Mouse (Mus musculus) left cerebral cortex, adult 6 months (tissue): ENCODE data around the gene Lnp1. TPM values are rescaled to one million over a fixed set of nuclear protein-coding genes. Genes with fewer than 3 reads are reported as not detected.

ENCODE experiments used
- long read RNA-seq, 2 experiments: library from polyadenylated mRNA; unstranded; transcript quantifications; one replicate each; pipeline ENCODE4 v2.0.0; 2019 to 2020
- polyA plus RNA-seq: library from polyadenylated mRNA; unstranded; fragments of <200 nt; fragmentation: Nextera tagmentation; gene quantifications from 2 replicates; pipeline ENCODE4 v1.2.3, GENCODE M21; 2021

Lnp1 gene
- 1.4 and 3.1 TPM in 2 replicates for polyA plus RNA-seq
- long read RNA-seq, experiment 1, transcript Lnp1-201 (3 exons, 671 nt) = major isoform, 5 of 7 reads
- long read RNA-seq, experiment 1, partial matches to known transcripts = 0 of 7 reads
- long read RNA-seq, experiment 1, other reads (novel, unspliced or antisense) = 2 of 7 reads
- long read RNA-seq, experiment 2, partial matches to known transcripts = 0 of 1 reads
- long read RNA-seq, experiment 2, other reads (novel, unspliced or antisense) = 0 of 1 reads

DNA sequence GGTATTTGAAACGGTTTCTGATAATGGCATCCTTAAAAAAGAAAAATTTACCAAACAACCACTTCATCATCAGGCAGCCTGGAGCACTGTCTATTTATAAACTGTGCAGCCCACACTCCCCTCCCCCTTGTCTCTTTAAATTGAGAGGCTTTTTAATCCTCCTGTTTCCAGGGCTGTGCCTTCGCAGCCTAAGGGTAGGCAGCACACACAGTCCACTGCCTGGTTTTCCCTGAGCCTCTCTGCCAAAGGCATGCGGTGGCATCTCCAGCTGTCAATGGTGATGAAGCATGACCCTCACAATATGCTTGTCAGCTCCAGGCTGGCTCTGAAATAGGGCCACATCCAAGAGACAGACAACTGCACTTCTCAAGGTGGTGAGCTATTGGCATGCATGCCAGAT lies at the start of gene Lnp1:
TSS of gene Lnp1 (minus strand) at position 39 of the 400 bp plus-strand sequence.

GRCm38 (mm10) chr16:56885824-56886615 lies 41.8 kb downstream of the Lnp1 start, which contains the start of gene Tmem45a:
Gene Tmem45a (minus strand): TSS chr16:56886166.

Other genes with a start within 250 kb of the Lnp1 start
- gene Tfg, start 210.6 kb downstream of the Lnp1 start, polyA plus RNA-seq = 78.8 and 79.8 TPM in 2 replicates
- gene Adgrg7, start 132.2 kb downstream of the Lnp1 start, polyA plus RNA-seq = not detected in 2 replicates
- 0.64 and 0.74 TPM in 2 replicates for gene Tmem45a, start 41.9 kb downstream of the Lnp1 start, polyA plus RNA-seq
- gene Tmem45a2, start 143.3 kb upstream of the Lnp1 start, polyA plus RNA-seq = not detected in 2 replicates
- gene Tomm70a, start 193.6 kb upstream of the Lnp1 start, polyA plus RNA-seq = 23.3 and 61.2 TPM in 2 replicates
- 20.4 and 25.3 TPM in 2 replicates for gene Nit2, start 239.3 kb upstream of the Lnp1 start, polyA plus RNA-seq